ENCODE assay signal across 24 mouse cellular contexts in genomic region chr17:46735287-46735686, GRCm38 (mm10). TPM values are rescaled to one million over a fixed set of nuclear protein-coding genes. Genes with fewer than 3 reads are reported as not detected.
DNase-seq lines count a peak whose midpoint lies in the region; ATAC-seq and TF ChIP-seq lines count a peak whose summit lies in the region.
"Had no signal": no experiment of that assay in that cellular context is flagged by ENCODE, and none has a peak within 500 bp of the region (broad histone marks: within the 10 kb centered on the region; RNA-seq: fewer than 3 reads in every experiment).

No protein-coding gene starts in this region.

- no peaks in the 10 kb centered on the region for H3K27me3 ChIP-seq in kidney, postnatal 0 days (ENCODE audit: insufficient read depth, low read length)
- no peaks in the 10 kb centered on the region for H3K27me3 ChIP-seq in stomach, embryonic 15.5 days (replicated peaks)
- H3K27me3 ChIP-seq in stomach, postnatal 0 days (ENCODE audit: control insufficient read depth, insufficient read depth, low read length): no peaks in the 10 kb centered on the region
- H3K27me3 ChIP-seq in liver, embryonic 13.5 days: no peaks in the 10 kb centered on the region
- H3K27me3 ChIP-seq in liver, postnatal 0 days (ENCODE audit: insufficient read depth, low read length): no peaks in the 10 kb centered on the region
- H3K27me3 ChIP-seq: embryonic facial prominence, embryonic 15.5 days; hindbrain, embryonic 12.5 days had no signal

- TF ChIP-seq EP300 in stomach, postnatal 0 days (optimal IDR thresholded peaks at IDR 0.05): no peak
- TF ChIP-seq EP300 in liver, postnatal 0 days (IDR thresholded peaks at IDR 0.05; ENCODE audit: low read depth): peak; percentile 73

- H3K4me1 ChIP-seq in kidney, postnatal 0 days (replicated peaks; ENCODE audit: insufficient read depth, low read length): no peaks in the 10 kb centered on the region
- H3K4me1 ChIP-seq in stomach, embryonic 15.5 days: no peaks in the 10 kb centered on the region
- H3K4me1 ChIP-seq in stomach, postnatal 0 days (replicated peaks; ENCODE audit: control insufficient read depth, insufficient read depth): no peaks in the 10 kb centered on the region
- H3K4me1 ChIP-seq in liver, embryonic 13.5 days (replicated peaks): peaks cover 15% of the 10 kb centered on the region
- H3K4me1 ChIP-seq in liver, postnatal 0 days (ENCODE audit: insufficient read depth): peaks cover 8% of the 10 kb centered on the region; the same call in 1 of the 2 replicates
- H3K4me1 ChIP-seq: embryonic facial prominence, embryonic 15.5 days; forebrain, embryonic 10.5 days; heart, embryonic 13.5 days; hindbrain, embryonic 12.5 days had no signal

- no peak overlapping the region for H3K9ac ChIP-seq in kidney, postnatal 0 days (ENCODE audit: low read depth, low read length)
- H3K9ac ChIP-seq in stomach, embryonic 15.5 days: no peak overlapping the region
- no peak overlapping the region for H3K9ac ChIP-seq in stomach, postnatal 0 days (ENCODE audit: low read length)
- H3K9ac ChIP-seq in liver, embryonic 13.5 days: no peak overlapping the region
- peak overlapping the region; percentile 26; the same call in 1 of the 2 replicates for H3K9ac ChIP-seq in liver, postnatal 0 days (replicated peaks)
- H3K9ac ChIP-seq: embryonic facial prominence, embryonic 15.5 days; heart, embryonic 13.5 days; hindbrain, embryonic 12.5 days had no signal

- H3K9me3 ChIP-seq in kidney, postnatal 0 days (replicated peaks; ENCODE audit: low read length): no peaks in the 10 kb centered on the region
- H3K9me3 ChIP-seq in stomach, embryonic 15.5 days: no peaks in the 10 kb centered on the region
- no peaks in the 10 kb centered on the region for H3K9me3 ChIP-seq in stomach, postnatal 0 days (ENCODE audit: control insufficient read depth, low read length)
- no peaks in the 10 kb centered on the region for H3K9me3 ChIP-seq in liver, embryonic 13.5 days (replicated peaks)
- peaks cover 2% of the 10 kb centered on the region; the same call in 1 of the 2 replicates for H3K9me3 ChIP-seq in liver, postnatal 0 days (ENCODE audit: low read length)
- H3K9me3 ChIP-seq: embryonic facial prominence, embryonic 15.5 days; forebrain, embryonic 10.5 days; heart, embryonic 13.5 days; hindbrain, embryonic 12.5 days had no signal

- peaks cover 23% of the 10 kb centered on the region for H3K36me3 ChIP-seq in kidney, postnatal 0 days (ENCODE audit: insufficient read depth, low read length)
- H3K36me3 ChIP-seq in stomach, embryonic 15.5 days: no peaks in the 10 kb centered on the region; the same call in 1 of the 2 replicates
- H3K36me3 ChIP-seq in stomach, postnatal 0 days (ENCODE audit: control insufficient read depth, insufficient read depth, low read length): 0 out of 2 replicates have a peak, but pooled peaks cover 6% of the 10 kb centered on the region
- H3K36me3 ChIP-seq in liver, embryonic 13.5 days: peaks cover 33% of the 10 kb centered on the region
- 0 out of 2 replicates have a peak, but pooled peaks cover 2% of the 10 kb centered on the region for H3K36me3 ChIP-seq in liver, postnatal 0 days (replicated peaks; ENCODE audit: insufficient read depth, low read length)

- 83% methylated on average over 7 of the region's 7 CpGs for WGBS in kidney, postnatal 0 days
- WGBS in stomach, embryonic 15.5 days: 86% methylated on average over 7 of the region's 7 CpGs
- 82% methylated on average over 7 of the region's 7 CpGs for WGBS in stomach, postnatal 0 days
- WGBS in liver, embryonic 13.5 days (ENCODE audit: insufficient replicate concordance): 66% methylated on average over 7 of the region's 7 CpGs
- WGBS in liver, postnatal 0 days (ENCODE audit: insufficient replicate concordance): 49% methylated on average over 7 of the region's 7 CpGs

- 0 out of 2 replicates have a peak, but pooled peaks have one; percentile 19 for ATAC-seq in kidney, postnatal 0 days (replicated peaks; ENCODE audit: low FRiP score, low read depth)
- ATAC-seq in stomach, embryonic 15.5 days (ENCODE audit: insufficient read depth, low FRiP score, low read depth): peak; percentile 67; the same call in 1 of the 2 replicates
- no peak for ATAC-seq in stomach, postnatal 0 days (ENCODE audit: low FRiP score, low TSS enrichment)
- ATAC-seq in liver, embryonic 13.5 days (ENCODE audit: low read depth): peak; percentile 65
- ATAC-seq in liver, postnatal 0 days: peak; percentile 89
- ATAC-seq: forebrain, embryonic 14.5 days had no signal

- DNase-seq in kidney, postnatal 0 days (ENCODE audit: low spot score): no peak
- no peak for DNase-seq in kidney, adult 9 months
- DNase-seq in stomach, postnatal 0 days (ENCODE audit: low spot score): no peak
- no peak for DNase-seq in liver, embryonic 13.5 days
- peak; percentile 66 for DNase-seq in liver, postnatal 0 days
- DNase-seq in cerebellum, adult 9-11 months: no peak
- no peak for DNase-seq in left cerebral cortex, postnatal 10 days (ENCODE audit: extremely low spot score in 1 of 2, low spot score in 2 of 2)
- DNase-seq: adrenal gland, postnatal 10 days; cerebellum, adult 18-20 months; cerebellum, postnatal 10 days; embryo, embryonic 11 days; gastrocnemius, adult 2 months; gastrocnemius, postnatal 36 days; heart, adult 11 months; heart, postnatal 4 days had no signal

- TF ChIP-seq CTCF in kidney, postnatal 0 days (IDR thresholded peaks at IDR 0.05; ENCODE audit: low read depth): no peak
- no peak for TF ChIP-seq CTCF in stomach, postnatal 0 days (IDR thresholded peaks at IDR 0.05; ENCODE audit: low read depth)
- TF ChIP-seq CTCF in liver, postnatal 0 days (IDR thresholded peaks at IDR 0.05; ENCODE audit: low read depth): no peak

- no peak overlapping the region for H3K4me3 ChIP-seq in kidney, postnatal 0 days (replicated peaks; ENCODE audit: low read depth, low read length)
- no peak overlapping the region for H3K4me3 ChIP-seq in stomach, embryonic 15.5 days (replicated peaks)
- H3K4me3 ChIP-seq in stomach, postnatal 0 days (ENCODE audit: low read depth, low read length): no peak overlapping the region
- no peak overlapping the region for H3K4me3 ChIP-seq in liver, embryonic 13.5 days (replicated peaks)
- H3K4me3 ChIP-seq in liver, postnatal 0 days (ENCODE audit: low read depth, low read length): no peak overlapping the region
- H3K4me3 ChIP-seq: embryonic facial prominence, embryonic 15.5 days; erythroblast, embryonic 14.5 days; forebrain, embryonic 10.5 days; gastrocnemius, adult 2 months; heart, embryonic 13.5 days; hindbrain, embryonic 12.5 days had no signal

- no peak overlapping the region for H3K4me2 ChIP-seq in kidney, postnatal 0 days (ENCODE audit: low read length)
- no peak overlapping the region for H3K4me2 ChIP-seq in stomach, embryonic 15.5 days
- no peak overlapping the region for H3K4me2 ChIP-seq in stomach, postnatal 0 days (replicated peaks; ENCODE audit: low read depth)
- H3K4me2 ChIP-seq in liver, embryonic 13.5 days: no peak overlapping the region
- no peak overlapping the region for H3K4me2 ChIP-seq in liver, postnatal 0 days (ENCODE audit: low read depth, low read length)
- H3K4me2 ChIP-seq: embryonic facial prominence, embryonic 15.5 days; heart, embryonic 13.5 days; hindbrain, embryonic 12.5 days had no signal

- H3K27ac ChIP-seq in kidney, postnatal 0 days: no peak overlapping the region
- no peak overlapping the region for H3K27ac ChIP-seq in stomach, embryonic 15.5 days
- no peak overlapping the region for H3K27ac ChIP-seq in stomach, postnatal 0 days (replicated peaks)
- peak overlapping the region; percentile 50 for H3K27ac ChIP-seq in liver, embryonic 13.5 days
- H3K27ac ChIP-seq in liver, postnatal 0 days (ENCODE audit: low read depth): peak overlapping the region; percentile 91
- H3K27ac ChIP-seq: embryonic facial prominence, embryonic 15.5 days; forebrain, embryonic 10.5 days; gastrocnemius, adult 2 months; heart, embryonic 13.5 days; hindbrain, embryonic 12.5 days had no signal

- intact Hi-C loops in left cerebral cortex, postnatal 10 days (cut with DNase I): no loop called here

RNA-seq across cellular contexts. Expression of gene Gnmt, which starts 6.3 kb away (rescaled TPM):
- polyA plus RNA-seq in kidney, postnatal 0 days (2015; fragmentation: Nextera tagmentation; extraction: Ambion mirVana): 9.0 and 10.6 TPM in 2 replicates
- polyA plus RNA-seq in stomach, embryonic 15.5 days (2015; fragmentation: Nextera tagmentation; extraction: Ambion mirVana): 12.5 and 15.0 TPM in 2 replicates
- 2.1 and 3.1 TPM in 2 replicates for polyA plus RNA-seq in stomach, postnatal 0 days (2015; fragmentation: Nextera tagmentation; extraction: Ambion mirVana)
- 11.0 and 11.7 TPM in 2 replicates for polyA plus RNA-seq in liver, embryonic 13.5 days (2015; fragmentation: Nextera tagmentation; extraction: Ambion mirVana)
- 707 and 780 TPM in 2 replicates for polyA plus RNA-seq in liver, postnatal 0 days (2015; fragmentation: Nextera tagmentation; extraction: Ambion mirVana)
- under 1 TPM in 1 of 2 experiments, not detected in 1; 0.69 TPM for total RNA-seq in left cerebral cortex, postnatal 10 days (2021)
- total RNA-seq: common myeloid progenitor, adult 5-6 weeks had no signal

RNA-seq across cellular contexts. Expression of gene Cnpy3, which starts 16.7 kb away (rescaled TPM):
- polyA plus RNA-seq in kidney, postnatal 0 days (2015; fragmentation: Nextera tagmentation; extraction: Ambion mirVana): 59.9 and 64.7 TPM in 2 replicates
- polyA plus RNA-seq in stomach, embryonic 15.5 days (2015; fragmentation: Nextera tagmentation; extraction: Ambion mirVana): 79.0 and 79.3 TPM in 2 replicates
- 39.0 and 39.9 TPM in 2 replicates for polyA plus RNA-seq in stomach, postnatal 0 days (2015; fragmentation: Nextera tagmentation; extraction: Ambion mirVana)
- 30.2 and 30.9 TPM in 2 replicates for polyA plus RNA-seq in liver, embryonic 13.5 days (2015; fragmentation: Nextera tagmentation; extraction: Ambion mirVana)
- polyA plus RNA-seq in liver, postnatal 0 days (2015; fragmentation: Nextera tagmentation; extraction: Ambion mirVana): 23.0 and 24.1 TPM in 2 replicates
- 10 to 100 TPM; 50.9 to 53.7 TPM for total RNA-seq in left cerebral cortex, postnatal 10 days (2021)

RNA-seq across cellular contexts. Expression of gene Pex6, which starts 24.0 kb away (rescaled TPM):
- polyA plus RNA-seq in kidney, postnatal 0 days (2015; fragmentation: Nextera tagmentation; extraction: Ambion mirVana): 20.5 and 25.6 TPM in 2 replicates
- polyA plus RNA-seq in stomach, embryonic 15.5 days (2015; fragmentation: Nextera tagmentation; extraction: Ambion mirVana): 24.9 and 27.1 TPM in 2 replicates
- polyA plus RNA-seq in stomach, postnatal 0 days (2015; fragmentation: Nextera tagmentation; extraction: Ambion mirVana): 9.8 and 11.8 TPM in 2 replicates
- polyA plus RNA-seq in liver, embryonic 13.5 days (2015; fragmentation: Nextera tagmentation; extraction: Ambion mirVana): 8.5 and 9.4 TPM in 2 replicates
- polyA plus RNA-seq in liver, postnatal 0 days (2015; fragmentation: Nextera tagmentation; extraction: Ambion mirVana): 11.6 and 12.6 TPM in 2 replicates
- 10 to 100 TPM; 28.9 to 29.4 TPM for total RNA-seq in left cerebral cortex, postnatal 10 days (2021)

RNA-seq across cellular contexts. Expression of gene Ptcra, which starts 28.2 kb away (rescaled TPM):
- 0.12 and 0.14 TPM in 2 replicates for polyA plus RNA-seq in kidney, postnatal 0 days (2015; fragmentation: Nextera tagmentation; extraction: Ambion mirVana)
- polyA plus RNA-seq in stomach, embryonic 15.5 days (2015; fragmentation: Nextera tagmentation; extraction: Ambion mirVana): 0.37 and 0.57 TPM in 2 replicates
- polyA plus RNA-seq in stomach, postnatal 0 days (2015; fragmentation: Nextera tagmentation; extraction: Ambion mirVana): 0.50 TPM in 2 replicates
- polyA plus RNA-seq in liver, embryonic 13.5 days (2015; fragmentation: Nextera tagmentation; extraction: Ambion mirVana): 0.30 and 0.32 TPM in 2 replicates
- 0.11 and 0.14 TPM in 2 replicates for polyA plus RNA-seq in liver, postnatal 0 days (2015; fragmentation: Nextera tagmentation; extraction: Ambion mirVana)
- not detected for total RNA-seq in left cerebral cortex, postnatal 10 days (2021)
- total RNA-seq: adrenal gland, postnatal 10 days; common myeloid progenitor, adult 5-6 weeks; gastrocnemius, adult 2 months; gastrocnemius, postnatal 36 days; heart, postnatal 4 days had no signal
- polyA plus RNA-seq: erythroblast, embryonic 14.5 days; heart, postnatal 0 days had no signal

RNA-seq across cellular contexts. Expression of gene Ppp2r5d, which starts 30.4 kb away (rescaled TPM):
- 51.0 and 52.5 TPM in 2 replicates for polyA plus RNA-seq in kidney, postnatal 0 days (2015; fragmentation: Nextera tagmentation; extraction: Ambion mirVana)
- polyA plus RNA-seq in stomach, embryonic 15.5 days (2015; fragmentation: Nextera tagmentation; extraction: Ambion mirVana): 72.8 and 86.7 TPM in 2 replicates
- polyA plus RNA-seq in stomach, postnatal 0 days (2015; fragmentation: Nextera tagmentation; extraction: Ambion mirVana): 27.2 and 30.3 TPM in 2 replicates
- polyA plus RNA-seq in liver, embryonic 13.5 days (2015; fragmentation: Nextera tagmentation; extraction: Ambion mirVana): 31.2 and 36.0 TPM in 2 replicates
- polyA plus RNA-seq in liver, postnatal 0 days (2015; fragmentation: Nextera tagmentation; extraction: Ambion mirVana): 11.2 and 12.5 TPM in 2 replicates
- total RNA-seq in left cerebral cortex, postnatal 10 days (2021): 10 to 100 TPM; 96.4 to 98.5 TPM

Comparison
In these comparisons a context has a peak if more than half of its experiments do, and no peak if none do; other contexts are left out.
1. RNA of gene Gnmt, which starts 6.3 kb away (polyA plus RNA-seq): 707 to 780 TPM in liver, postnatal 0 days; 12.5 to 15.0 TPM in stomach, embryonic 15.5 days, 11.0 to 11.7 TPM in liver, embryonic 13.5 days, 9.0 to 10.6 TPM in kidney, postnatal 0 days and 2.1 to 3.1 TPM in stomach, postnatal 0 days; every median in the first group is over 10 times any median in the second.
2. H3K27ac ChIP-seq: peak in liver, embryonic 13.5 days (single experiment) and liver, postnatal 0 days (single experiment); none in kidney, postnatal 0 days (single experiment), stomach, embryonic 15.5 days (single experiment) and stomach, postnatal 0 days (single experiment).